Mouse (Mus musculus) olfactory bulb, adult 2 months (tissue): ENCODE data around the gene Immp2l.

ENCODE experiments used
- CTCF ChIP-seq: fragments of 200-500 bp; IDR thresholded peaks from 2 replicates; pipeline ENCODE4 v1.5.1; 2012; ENCODE audit warnings: low read depth, mild to moderate bottlenecking, low read length, moderate library complexity; ENCODE audit not compliant: insufficient read depth
- POLR2A ChIP-seq: fragments of 200-500 bp; IDR thresholded peaks from 2 replicates; pipeline ENCODE4 v1.6.1; 2012; ENCODE audit warnings: mild to moderate bottlenecking, low read depth, low read length, moderate library complexity; ENCODE audit not compliant: insufficient read depth

- no peak for TF ChIP-seq CTCF
- no peak for TF ChIP-seq POLR2A
Measured at GRCm38 (mm10) chr12:40985791-40986190, 38.1 kb upstream of the Immp2l start.
